Mouse (Mus musculus) MEL (cell line): ENCODE measurements around the gene Gm21976.

Experiments used
- ELF1 ChIP-seq: IDR thresholded peaks from 2 replicates; pipeline ENCODE4 v1.6.1; 2014; ENCODE audit warnings: low read depth, mild to moderate bottlenecking, inconsistent platforms, low read length, improper control_type of control experiment, moderate library complexity
- GATA1 ChIP-seq: IDR thresholded peaks from 2 replicates; pipeline ENCODE4 v1.6.1; 2011; ENCODE audit warnings: low read depth, low read length, improper control_type of control experiment
- POLR2A ChIP-seq, 2 experiments: IDR thresholded peaks; 2 replicates each; pipeline ENCODE4 v1.6.1; 2011 to 2012; ENCODE audit warnings: low read length in 2 of 2, mild to moderate bottlenecking in 2 of 2, control low read depth in 1 of 2, improper control_type of control experiment in 1 of 2, low read depth in 1 of 2, moderate library complexity in 1 of 2; ENCODE audit not compliant: control insufficient read depth in 1 of 2, insufficient read depth in 1 of 2, poor library complexity in 1 of 2
- POLR2AphosphoS2 ChIP-seq: IDR thresholded peaks from 2 replicates; pipeline ENCODE4 v1.6.1; 2011; ENCODE audit warnings: low read length, improper control_type of control experiment

GRCm38 (mm10) chr13:98356176-98356972, 76.7 kb downstream of the Gm21976 start:
- TF ChIP-seq GATA1 (no peak), ELF1 (no peak), POLR2A (IDR thresholded peaks at IDR 0.05; ENCODE audit: control insufficient read depth in 1 of 2, insufficient read depth in 1 of 2, low read depth in 1 of 2, low read length in 2 of 2, poor library complexity in 1 of 2) (no peak), POLR2AphosphoS2 (no peak)
